Mouse (Mus musculus) kidney, postnatal 14 days (tissue): ENCODE results near the gene Vwde.

ENCODE experiments used
- DNase-seq: peaks from one replicate; pipeline ENCODE4 v3.0.0; 2022; ENCODE audit warnings: mixed read lengths

Gene Vwde

GRCm38 (mm10) chr6:13224596-13225227 is at the start of gene Vwde:
Gene Vwde (minus strand): TSS chr6:13224965.
- peak; percentile 5 for DNase-seq

- DNase-seq = no peak
Measured at GRCm38 (mm10) chr6:13255341-13255740, 30.6 kb upstream of the Vwde start.

- DNase-seq = no peak
Measured at GRCm38 (mm10) chr6:13248317-13248969, 23.7 kb upstream of the Vwde start.

DNA sequence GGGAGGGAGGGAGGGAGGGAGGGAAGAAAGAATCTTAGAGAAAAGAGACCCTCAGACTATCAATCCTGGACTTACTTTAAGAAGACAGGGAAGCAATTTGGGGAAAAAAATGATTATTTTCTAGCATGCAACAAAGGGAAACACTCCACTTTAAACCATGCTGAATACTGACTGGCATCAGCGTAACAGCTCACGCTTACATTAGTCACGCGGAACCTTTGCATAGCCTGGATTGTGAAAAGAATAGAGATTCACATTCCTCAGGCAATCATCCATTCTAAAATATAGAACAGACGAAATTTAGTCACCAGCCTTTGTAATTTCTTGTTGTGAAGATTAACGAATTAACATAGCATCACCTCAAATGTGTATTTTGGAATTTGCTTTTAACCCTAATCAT is 18.6 kb downstream of the Vwde start:
- DNase-seq = no peak

- no peak for DNase-seq
Measured at GRCm38 (mm10) chr6:13197486-13197885, 27.3 kb downstream of the Vwde start.

DNA sequence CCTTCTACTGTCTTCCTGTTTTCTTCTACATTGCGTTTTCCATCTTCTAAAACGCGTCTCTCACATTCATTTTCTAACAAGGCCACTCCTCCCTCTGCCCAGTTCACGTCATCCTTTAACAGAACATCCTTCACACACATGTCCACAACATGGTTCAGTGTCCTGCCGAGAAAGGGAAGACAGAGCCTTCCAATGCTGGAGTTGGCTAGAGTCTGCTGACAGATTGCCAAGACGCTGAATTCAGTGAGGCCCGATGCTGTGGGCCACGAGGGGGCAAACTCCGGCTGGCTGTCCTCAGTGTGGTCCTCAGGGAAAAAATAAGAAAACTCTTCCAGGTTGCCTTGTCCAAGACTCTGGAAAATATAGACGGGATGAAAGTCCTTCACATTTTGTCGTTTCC is 37.9 kb downstream of the Vwde start:
- DNase-seq = no peak

DNA sequence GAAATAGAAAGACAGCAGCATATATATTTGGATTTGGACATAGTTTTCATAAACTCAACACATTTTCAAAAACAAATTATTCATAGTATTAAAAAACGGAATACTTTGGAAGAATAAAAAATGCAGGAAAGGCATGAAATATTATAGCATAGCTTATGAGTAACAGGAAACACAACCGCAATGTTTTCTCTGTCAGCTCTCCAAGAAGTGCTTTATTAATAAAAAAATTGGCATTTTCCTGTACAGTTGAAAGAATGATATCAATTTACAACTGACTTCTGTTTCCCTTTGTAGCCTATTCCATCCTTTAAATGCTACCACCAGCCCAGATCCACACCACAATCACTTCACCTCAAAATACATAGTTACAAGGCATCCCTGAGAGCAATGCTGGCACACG is 44.7 kb downstream of the Vwde start:
- DNase-seq = no peak

DNA sequence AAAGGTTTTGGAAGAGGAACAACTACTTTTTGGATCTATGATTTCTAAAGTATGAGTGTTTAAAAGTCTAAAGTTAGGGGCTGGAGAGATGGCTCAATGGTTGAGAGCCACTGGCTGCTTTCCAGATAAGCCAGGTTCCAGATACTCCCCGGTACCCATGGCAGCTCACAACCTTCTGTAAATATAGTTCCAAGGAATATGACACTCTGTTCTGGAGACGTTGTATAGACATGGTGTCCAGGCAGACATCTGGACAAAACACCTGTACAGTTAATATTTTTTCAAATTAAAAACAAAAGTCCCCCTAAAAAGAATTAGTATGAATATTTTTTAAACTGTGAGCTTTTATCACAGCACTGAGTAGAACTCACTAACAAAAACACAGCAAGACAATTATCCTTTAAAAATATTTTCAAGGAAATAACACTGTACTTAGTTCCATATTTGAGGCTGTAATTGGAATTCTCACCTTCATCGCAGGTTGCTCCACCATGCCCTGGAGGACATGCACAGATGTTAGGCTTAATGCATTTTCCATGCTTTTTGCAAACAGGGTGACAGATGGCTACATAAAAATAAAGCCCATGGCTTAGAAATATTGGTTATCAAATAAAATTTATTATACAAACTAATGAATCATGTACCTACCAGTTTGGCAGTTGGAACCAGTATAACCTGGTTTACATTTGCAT is 55.2 kb downstream of the Vwde start:
- no peak for DNase-seq

GRCm38 (mm10) chr6:13166240-13166937 is 58.4 kb downstream of the Vwde start:
- no peak for DNase-seq

GRCm38 (mm10) chr6:13159437-13159836 is 65.3 kb downstream of the Vwde start:
- no peak for DNase-seq

GRCm38 (mm10) chr6:13153888-13154697 is 70.7 kb downstream of the Vwde start:
- DNase-seq = no peak

GRCm38 (mm10) chr6:13152062-13152640 is 72.6 kb downstream of the Vwde start:
- peak; percentile 52 for DNase-seq

- DNase-seq = no peak
Measured at GRCm38 (mm10) chr6:13137255-13137654, 87.5 kb downstream of the Vwde start.

GRCm38 (mm10) chr6:13108662-13109061 is 116.1 kb downstream of the Vwde start:
- DNase-seq = no peak
